Mouse (Mus musculus): ENCODE data around the gene Fam184a.
A peak's percentile ranks its signal among the peaks of the same experiment; 100 is the strongest.
"Not testable (repeated sequence)": the region's sequence is repeated elsewhere in the genome, so short reads cannot be mapped to it uniquely, and the experiment has no call there.

The Fam184a gene

DNA sequence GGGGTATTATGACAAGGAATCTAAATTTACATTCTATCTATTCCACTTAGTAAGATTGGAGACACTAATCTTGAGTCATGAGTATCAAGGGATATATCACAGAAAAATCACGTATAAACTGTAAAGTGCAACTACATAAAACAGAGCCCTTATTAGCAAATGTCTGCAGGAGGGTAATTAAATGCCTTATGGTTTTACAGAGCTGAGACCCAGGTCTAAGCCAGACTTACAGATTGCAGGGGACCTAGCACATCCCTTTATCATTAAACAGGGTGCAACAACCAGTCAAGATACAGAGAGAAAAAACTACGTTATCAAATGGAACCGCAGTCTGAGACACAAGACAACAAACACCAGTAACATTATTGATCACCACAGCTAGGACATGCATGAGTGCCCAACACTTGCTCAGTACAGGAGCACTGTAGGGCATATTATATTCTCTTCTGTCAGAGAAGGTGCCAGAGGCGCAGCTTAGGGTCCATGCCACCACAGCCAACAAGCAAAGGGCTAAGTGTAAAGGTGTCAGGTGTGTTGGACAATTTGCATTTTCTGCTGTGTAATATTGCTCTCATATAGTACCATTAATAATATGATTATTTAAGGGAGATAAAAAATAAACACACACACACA is 61.9 kb downstream of the Fam184a start:
- DNase-seq (ENCODE audit: low spot score): no peak

DNA sequence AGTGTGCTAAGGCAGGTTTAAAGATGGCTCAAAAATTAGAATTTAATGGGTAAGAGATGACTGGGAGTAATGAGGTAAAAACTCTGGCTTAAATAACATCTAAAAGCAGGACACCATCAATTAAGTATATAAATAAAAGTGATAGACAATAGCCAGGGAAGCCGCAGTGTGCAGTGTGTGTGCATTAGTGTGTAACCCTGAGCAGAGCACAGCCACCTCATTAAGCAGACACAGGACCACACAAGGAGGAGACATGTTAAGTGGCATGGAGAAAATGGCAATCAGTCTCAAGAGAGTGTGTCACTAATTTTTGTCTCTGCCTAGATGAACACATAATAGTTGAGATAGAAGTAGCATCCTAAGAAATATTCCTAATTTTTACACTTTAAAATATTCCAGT is 62.4 kb downstream of the Fam184a start:
- no peak for DNase-seq (ENCODE audit: low spot score)

DNA sequence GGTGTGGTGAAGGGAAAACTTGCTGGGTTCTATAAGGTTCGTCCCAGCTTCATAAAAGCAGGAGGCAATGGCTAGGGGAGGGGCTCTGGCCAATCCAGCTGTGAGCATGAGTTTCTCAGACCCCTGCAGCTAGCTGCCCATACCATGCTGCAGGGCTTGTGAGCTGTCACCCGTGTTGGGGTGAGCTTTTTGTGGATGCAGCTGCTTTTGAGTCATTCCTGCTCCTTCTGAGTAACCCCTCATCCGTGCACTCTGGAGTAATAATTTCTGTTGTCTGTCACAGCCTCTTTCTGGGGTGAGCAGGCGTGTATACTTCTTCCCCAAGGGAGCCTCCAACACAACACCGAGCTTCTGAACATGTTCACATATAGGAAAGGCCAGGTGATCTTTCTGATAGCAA is 63.0 kb downstream of the Fam184a start:
- DNase-seq (ENCODE audit: low spot score): no peak

DNA sequence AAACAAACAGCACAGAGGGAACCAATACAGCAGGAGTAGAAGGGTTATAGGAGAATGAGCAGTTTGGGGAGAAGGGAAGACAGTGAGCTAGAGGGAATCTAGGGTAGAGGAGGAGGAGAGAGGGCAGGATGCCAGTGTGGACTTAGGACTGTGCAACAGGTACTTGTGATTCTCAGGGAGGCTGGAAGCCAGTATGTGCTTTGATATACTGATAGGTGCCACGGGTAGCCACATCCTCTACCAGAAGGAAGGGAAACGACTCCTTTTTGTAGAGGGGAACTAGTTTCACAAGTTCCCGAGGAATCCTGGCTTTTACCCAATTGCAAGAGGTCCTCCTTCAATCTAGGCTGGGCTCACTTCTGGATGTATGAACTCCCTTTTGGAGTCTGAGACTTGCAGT is 65.1 kb downstream of the Fam184a start:
- no peak for DNase-seq (ENCODE audit: low spot score)

DNA sequence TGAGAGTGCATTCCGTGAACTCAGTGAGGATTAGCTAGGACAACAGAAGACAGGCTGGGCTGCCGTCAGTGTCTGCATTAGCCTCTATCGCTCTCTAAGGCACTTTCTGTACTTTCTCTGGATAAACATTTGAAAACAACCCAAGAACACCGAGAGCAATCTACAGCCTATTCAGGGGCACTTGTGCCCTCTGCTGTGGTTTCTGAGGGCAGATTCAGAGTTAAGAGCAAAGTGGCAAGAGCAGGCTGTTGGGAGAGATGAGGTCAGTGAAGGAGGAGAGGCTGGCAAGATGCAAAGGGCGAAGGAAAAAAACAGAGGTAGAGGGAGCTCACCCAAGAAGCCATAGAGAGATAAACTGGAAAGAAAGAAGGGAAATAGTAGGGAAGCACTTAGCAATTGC is 67.7 kb downstream of the Fam184a start:
- DNase-seq (ENCODE audit: low spot score): no peak

DNA sequence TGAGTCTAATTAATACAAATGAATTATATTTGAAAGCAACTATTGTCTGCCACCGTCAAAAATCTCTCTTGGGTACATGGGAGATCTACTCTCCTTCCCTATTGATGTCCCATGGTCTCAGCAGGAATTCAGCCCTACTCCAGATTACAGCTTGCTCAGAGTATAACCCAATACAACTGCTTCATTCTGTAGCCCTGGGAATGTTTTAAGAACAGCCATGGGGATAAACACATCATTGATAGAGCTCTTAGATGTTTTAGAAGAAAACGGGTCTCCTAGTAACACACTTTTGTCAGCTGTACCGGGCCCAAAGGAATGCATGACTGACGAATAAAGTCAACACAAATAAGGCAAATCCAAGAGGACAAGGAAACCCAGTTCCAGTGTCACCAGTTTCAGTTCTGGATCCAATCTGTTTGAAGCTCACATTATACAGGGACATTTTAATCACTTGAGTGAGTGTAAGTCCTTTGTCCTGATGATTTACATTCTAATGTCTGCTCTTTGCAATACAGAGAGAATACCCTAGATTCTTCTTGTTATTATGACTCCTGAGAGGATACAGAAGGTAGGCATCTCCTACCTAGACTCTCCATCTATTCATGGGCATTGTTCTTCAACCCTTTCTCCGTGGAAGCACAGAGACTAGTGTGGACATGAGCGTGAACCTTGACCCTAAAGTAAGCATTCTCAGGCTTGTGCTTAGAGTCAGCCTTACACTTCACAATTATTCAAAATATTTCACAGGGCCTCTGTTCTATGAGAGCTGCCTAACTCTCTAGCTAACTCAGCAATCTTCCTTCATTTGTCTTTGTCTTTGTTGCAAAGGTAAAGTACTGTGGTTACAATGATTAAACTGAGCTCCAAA is 71.0 kb downstream of the Fam184a start:
- no peak for DNase-seq (ENCODE audit: low spot score)

DNA sequence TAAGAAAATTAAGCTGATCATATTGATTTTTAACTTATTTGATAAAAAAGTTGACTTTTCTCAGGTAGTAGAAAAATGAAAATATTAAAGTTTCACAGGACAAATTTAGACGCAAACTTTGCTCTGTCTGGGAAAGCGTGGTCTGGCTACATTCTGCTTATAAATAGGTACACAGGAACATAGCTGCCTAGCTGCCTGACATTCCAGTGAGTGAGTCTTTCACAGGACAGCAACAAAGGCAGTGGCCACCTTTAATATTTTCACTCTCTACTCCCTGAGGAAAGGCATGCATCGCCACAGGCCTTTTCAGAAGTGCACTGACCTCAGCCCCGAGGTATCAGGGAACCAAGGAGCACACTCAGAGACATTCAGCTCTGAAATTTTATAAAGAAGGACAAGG is 89.1 kb downstream of the Fam184a start:
- DNase-seq (ENCODE audit: low spot score): no peak

DNA sequence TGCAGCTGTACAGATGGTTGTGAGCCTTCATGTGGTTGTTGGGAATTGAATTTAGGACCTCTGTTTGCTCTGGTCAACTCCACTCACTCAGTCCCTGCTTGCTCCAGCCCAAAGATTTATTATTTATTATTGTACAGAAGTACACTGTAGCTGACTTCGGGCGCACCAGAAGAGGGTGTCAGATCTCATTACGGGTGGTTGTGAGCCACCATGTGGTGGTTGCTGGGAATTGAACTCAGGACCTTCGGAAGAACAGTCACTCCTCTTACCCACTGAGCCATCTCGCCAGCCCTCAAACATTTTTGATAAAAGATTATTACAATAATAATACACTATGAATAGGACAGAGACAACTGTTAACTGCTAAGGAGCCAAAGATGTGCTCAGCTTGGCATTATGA is 96.7 kb downstream of the Fam184a start:
- not testable (repeated sequence) for DNase-seq (ENCODE audit: low spot score)

DNA sequence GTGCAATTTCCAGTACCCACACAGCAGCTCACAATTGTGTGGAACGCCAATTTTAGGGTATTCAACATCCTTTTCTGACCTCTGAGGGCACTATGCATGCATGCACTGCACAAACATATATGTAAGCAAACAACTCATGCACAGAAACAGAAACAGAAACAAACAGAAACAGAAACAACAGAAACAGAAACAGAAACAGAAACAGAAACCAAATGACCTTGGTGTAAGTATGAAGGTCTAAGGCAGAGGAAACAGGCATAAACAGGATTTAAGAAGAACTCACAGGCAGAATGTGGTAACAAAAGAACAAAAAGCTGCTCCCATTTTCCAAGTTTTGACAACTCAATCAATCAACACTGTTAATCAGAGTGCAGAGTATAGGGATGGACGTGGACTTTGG is 100.2 kb downstream of the Fam184a start:
- no peak for DNase-seq (ENCODE audit: low spot score)

DNA sequence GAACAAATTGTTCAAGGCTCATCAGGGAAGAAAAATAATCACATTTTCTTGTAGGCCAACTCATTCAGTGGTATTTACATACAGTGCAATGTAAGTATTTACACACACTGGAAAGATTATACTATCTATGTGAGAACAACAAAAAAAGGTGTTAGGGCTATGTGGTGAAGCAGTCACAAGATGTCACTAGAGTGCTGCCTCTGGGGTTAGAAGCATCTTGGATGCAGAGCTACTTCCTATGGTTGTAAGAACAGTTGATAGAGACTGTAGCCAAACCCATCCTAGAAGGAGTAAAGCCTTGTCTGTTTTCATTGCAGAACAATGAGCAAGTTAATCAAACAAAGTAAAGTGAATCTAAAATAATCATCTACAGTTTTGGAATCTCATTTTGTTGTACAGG is 109.4 kb downstream of the Fam184a start:
- peak; percentile 64 for DNase-seq (ENCODE audit: low spot score)

DNA sequence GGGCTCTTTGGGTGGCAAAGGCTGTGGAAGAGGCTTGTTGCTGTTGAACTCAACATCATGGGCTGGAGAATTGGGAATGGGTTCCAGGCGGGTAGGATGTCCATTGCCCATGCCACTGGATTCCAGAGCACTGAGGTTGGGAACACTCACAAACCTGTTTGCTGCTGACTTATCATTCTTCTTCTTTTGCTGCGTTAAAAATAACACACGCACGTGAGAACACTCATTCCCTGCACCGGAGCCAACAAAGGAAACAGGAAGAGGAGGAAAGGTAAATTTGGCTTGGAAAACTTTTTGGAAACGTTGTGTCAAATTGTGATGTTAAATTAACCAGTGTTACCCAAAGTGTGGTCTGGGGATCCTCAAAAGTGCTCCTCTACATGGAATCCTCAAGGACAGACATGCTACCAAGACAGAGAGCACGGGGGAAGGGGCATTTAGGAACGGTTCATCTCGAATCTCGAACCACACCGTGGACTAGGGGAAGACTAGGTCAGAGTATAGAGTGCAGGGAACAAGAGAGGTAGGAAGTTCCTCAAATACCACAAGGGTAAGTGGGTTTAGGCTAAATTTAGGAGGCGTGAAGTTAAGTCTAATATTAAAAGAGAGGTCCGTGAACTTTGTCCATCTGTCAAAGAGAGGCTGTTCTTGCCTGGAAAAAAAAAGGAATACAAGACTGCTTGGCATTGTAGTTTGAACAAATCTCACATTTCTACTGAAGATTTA is 115.5 kb downstream of the Fam184a start:
- DNase-seq (ENCODE audit: low spot score): no peak

DNA sequence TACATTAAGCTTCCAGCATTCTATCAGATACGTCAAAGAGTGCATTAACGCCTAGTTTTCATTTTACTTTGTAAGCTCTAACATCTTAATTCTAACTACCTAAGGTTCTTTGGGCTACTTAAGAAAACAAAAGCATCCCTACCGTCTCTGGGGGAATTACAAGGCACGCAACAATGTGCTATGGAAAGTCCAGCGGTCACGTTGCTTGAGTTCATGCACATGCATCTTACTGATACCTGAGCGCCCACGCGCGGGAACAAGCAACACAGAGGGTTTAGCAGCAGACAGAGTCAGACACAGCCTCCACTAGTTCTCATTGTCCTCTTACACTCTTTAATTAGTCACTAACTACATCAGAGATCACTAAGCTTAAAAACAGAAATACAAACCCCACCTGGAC is 116.8 kb downstream of the Fam184a start:
- no peak for DNase-seq (ENCODE audit: low spot score)

DNA sequence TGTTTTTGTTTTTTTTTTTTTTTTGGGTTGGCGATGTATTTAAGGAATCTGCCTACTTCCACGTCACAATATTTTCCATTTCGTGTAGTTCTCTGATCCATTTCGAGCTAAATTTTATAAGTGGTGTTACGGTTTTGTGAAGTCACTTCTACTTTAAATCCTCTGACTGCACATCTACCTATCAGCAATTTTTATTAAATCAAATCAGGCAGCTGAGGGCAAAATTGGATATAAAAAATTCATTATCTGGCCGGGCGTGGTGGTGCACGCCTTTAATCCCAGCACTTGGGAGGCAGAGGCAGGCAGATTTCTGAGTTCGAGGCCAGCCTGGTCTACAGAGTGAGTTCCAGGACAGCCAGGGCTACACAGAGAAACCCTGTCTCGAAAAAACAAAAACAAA is 120.6 kb downstream of the Fam184a start, which contains the start of gene Mcm9:
Gene Mcm9 (minus strand): TSS at position 101 of the 400 bp plus-strand sequence.
- DNase-seq (ENCODE audit: low spot score): not testable (repeated sequence)

DNA sequence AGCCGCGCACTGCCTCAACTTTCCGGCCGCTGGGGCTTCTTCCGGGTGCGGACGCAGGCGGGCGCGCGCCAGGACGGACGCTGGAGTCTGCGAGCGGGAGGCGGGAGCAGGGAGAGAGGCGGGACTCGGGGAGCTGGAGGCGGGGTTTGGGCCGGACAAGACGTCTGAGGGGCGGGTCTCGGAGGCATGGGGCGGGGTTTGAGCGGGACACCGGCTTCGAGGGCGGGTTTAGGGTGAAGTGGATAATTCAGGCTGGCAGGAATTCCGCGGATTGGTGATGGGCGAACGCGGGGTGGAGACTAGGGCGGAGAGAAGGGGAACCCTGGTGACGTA is 121.0 kb downstream of the Fam184a start:
- DNase-seq (ENCODE audit: low spot score): peak; percentile 97

DNA sequence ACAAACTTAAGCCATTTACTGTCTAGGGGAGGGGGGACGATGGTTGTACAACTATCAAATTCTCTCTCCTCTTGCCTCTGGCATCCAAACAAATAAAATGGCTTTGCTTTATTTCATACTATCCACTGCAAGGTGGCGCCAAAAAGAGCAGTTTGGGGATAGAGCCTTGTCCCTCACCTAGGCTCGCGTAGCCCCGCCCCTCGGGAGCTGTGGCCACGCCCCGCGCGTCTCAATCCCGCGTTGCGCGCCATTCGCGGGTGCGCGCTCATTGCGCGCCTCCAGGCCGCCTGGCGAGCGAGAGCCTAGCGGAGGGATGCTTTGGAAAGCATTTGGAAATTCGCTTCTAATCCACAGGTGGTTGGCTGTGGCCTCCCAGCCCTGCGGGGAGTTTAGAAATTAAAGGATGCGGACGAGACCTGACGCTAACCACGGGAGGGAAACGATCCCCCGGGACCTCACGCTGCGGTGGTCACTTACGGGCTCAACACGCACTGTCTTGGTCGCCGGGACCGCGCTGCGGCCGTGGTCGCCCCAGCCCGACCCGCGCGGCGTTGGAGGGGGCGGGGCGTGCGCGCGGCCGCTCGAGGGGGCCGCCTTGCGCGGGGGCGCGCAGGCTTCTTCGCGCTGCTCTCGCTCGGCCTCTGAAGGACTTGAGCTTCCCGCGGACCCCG is 121.5 kb downstream of the Fam184a start:
- DNase-seq (ENCODE audit: low spot score): peak; percentile 95

DNA sequence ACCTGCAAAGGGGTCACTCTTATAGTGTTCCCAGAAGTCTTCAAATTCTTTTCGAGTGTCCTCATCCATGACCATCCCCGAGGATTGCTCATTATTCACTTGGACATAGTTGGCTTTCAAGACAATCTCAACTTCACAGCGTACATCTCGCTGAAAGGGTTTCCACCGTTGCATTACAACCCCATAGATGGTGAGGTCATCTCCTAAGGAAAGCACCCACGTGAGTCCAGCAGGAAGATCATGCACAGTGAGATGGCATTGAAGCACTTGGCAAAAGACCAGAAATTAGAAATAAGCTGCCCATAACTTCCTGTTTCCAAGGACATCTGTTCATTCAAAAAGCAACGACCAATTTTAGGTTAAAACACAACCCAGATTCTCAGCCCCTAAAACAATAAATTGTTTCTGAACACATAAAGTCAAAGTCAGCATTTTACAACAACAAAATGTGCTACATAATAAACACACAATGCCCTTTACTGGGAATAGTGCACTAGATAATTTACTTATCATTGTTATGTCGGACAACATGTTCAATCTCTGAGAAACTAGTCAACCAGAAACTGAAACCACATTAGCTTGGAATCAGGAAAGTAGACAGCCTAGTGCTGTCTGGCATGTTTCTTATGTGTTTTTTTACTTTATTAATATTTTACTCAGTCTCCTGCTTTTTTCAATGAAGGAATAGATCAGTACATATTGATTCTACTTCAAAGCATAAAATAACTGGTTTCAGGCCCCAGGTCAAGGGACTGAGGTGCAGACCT is 134.9 kb downstream of the Fam184a start:
- no peak for DNase-seq (ENCODE audit: low spot score)

DNA sequence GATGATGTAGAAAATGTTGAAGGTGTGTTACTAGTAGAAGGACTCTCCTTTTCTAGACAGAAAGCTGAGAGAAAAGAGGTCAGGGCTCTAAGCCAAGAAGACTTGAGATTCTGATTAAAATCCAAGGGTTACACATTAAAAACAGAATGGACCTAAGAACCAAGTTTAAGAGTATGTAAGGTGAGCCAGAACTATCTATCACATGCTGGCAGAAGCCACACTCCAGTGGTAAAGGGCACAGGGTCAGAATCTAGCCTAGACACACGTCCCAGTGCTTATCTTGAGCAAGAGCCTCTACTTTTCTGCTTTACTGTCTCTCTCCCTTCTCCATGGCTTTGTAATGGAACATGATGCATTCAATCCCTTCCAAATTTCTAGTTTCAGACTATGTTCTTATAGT is 137.0 kb downstream of the Fam184a start:
- no peak for DNase-seq (ENCODE audit: low spot score)

DNA sequence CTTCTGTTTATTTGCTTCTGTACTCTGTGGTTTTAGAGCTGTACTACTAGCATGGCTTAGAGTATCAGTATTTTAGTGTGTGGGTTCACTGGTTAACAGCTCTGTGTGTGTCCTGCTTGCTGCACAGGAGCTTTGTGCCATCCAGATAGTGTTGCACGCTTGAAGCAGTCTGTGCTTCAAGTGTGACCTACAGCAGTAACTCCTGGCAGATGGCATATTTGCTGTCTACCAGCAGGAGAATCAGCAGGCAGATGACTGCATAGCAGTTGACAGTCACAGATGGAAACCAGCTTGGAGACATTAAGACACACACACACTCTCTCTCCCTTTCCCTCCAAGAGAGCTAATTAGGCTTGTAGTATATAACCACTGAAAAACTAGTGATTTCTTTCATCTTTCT is 138.8 kb downstream of the Fam184a start:
- no peak for DNase-seq (ENCODE audit: low spot score)

DNA sequence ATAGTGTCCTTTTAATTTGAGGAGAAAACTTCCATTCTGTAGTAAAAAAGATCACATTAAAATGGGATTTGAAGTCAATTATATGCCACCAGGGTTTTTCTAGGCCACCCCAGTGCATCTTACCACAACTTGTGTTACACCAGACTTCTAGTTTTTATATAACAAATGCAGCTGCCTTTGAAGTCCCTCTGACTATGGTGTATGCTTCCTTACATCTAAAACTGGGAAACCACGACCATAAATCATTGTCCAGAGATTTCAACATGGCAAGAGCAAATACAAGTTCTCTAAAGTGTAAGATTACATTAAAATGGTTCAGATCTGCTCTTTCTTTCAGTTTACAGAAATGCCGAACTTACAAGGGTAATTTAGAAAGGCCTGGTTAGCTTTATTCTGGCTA is 142.6 kb downstream of the Fam184a start:
- DNase-seq (ENCODE audit: low spot score): no peak

DNA sequence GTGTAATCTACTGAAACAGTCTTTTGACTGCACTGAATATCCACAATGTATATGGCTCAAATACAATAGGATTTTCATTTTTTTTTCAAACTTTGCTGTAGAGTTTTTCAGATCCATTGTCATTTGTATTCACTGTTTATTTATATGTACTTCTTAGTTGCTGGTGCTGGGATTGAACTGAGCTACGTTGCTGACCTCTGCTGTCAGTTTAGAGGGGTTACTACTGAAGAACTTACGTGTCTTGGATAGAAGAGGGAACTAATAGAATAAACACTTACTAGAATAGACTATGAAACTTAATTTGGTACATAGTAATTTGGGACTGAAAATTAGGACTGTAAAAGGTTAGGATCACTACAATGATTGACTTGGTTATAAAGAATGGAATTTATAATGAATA is 145.6 kb downstream of the Fam184a start:
- no peak for DNase-seq (ENCODE audit: low spot score)

DNA sequence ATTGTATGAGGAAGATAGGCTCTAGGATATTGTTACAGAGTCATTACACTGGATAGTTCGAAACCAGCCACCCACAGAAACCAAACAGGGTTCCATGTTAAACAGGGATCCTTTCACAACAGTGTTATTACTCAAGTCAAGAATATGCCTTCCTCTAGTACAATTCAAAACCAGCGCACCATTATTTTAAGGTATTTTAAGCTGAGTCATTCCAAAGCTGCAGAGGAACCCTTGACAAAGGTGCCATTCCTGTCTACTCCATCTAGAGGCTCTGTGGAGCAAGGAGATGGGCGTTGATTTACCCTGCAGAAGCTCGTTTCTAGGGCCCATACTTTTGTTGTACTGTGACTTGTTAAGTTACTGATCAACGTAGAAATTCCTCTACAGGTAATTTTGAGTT is 152.1 kb downstream of the Fam184a start:
- DNase-seq (ENCODE audit: low spot score): peak; percentile 36

Data from embryo, embryonic 10 days (tissue).